Mouse (Mus musculus): ENCODE measurements around the gene Ptpn14. TPM values are rescaled to one million over a fixed set of nuclear protein-coding genes. Genes with fewer than 3 reads are reported as not detected.

The Ptpn14 gene
- polyA plus RNA-seq, 1 experiment, result 13.6 TPM

- Histone ChIP-seq H3K79me2 (ENCODE audit: control insufficient read depth, insufficient read depth) (no peaks in the 10 kb centered on the region), H3K27me3 (ENCODE audit: control insufficient read depth, insufficient read depth, insufficient read length) (no peaks in the 10 kb centered on the region), H3ac (ENCODE audit: control insufficient read depth, insufficient read length) (no peak overlapping the region), H3K4me3 (no peak overlapping the region), H3K4me2 (ENCODE audit: low read depth) (no peak overlapping the region), H3K36me3 (ENCODE audit: control insufficient read depth, insufficient read depth) (no peaks in the 10 kb centered on the region)
- TF ChIP-seq TCF3 (IDR thresholded peaks at IDR 0.05; ENCODE audit: insufficient read length, low read depth), result no peak
- TF ChIP-seq MYOD1 (IDR thresholded peaks at IDR 0.05; ENCODE audit: control insufficient read depth in 1 of 3, insufficient read length in 2 of 3, low read depth in 2 of 3), result no peak
- TF ChIP-seq TCF12 (IDR thresholded peaks at IDR 0.05; ENCODE audit: insufficient read depth, poor library complexity, severe bottlenecking), result no peak
- TF ChIP-seq CEBPB (IDR thresholded peaks at IDR 0.05; ENCODE audit: insufficient read depth, poor library complexity, severe bottlenecking), result no peak
- TF ChIP-seq POLR2A (IDR thresholded peaks at IDR 0.05; ENCODE audit: insufficient read length, low read depth), result no peak
- no peak for TF ChIP-seq MAX (IDR thresholded peaks at IDR 0.05; ENCODE audit: low read depth)
- no peak for TF ChIP-seq E2F4 (IDR thresholded peaks at IDR 0.05; ENCODE audit: insufficient read depth)
- no peak for TF ChIP-seq MYOG (IDR thresholded peaks at IDR 0.05; ENCODE audit: control insufficient read depth in 1 of 3, insufficient read depth in 1 of 3, insufficient read length in 2 of 3, low read depth in 2 of 3)
- no peak for TF ChIP-seq POLR2AphosphoS2 (IDR thresholded peaks at IDR 0.05; ENCODE audit: insufficient read length, low read depth)
- no peak for TF ChIP-seq SRF (IDR thresholded peaks at IDR 0.05; ENCODE audit: control insufficient read depth, insufficient read length, low read depth)
- TF ChIP-seq REST (IDR thresholded peaks at IDR 0.05; ENCODE audit: insufficient read depth, insufficient read length), result no peak
- TF ChIP-seq USF1 (IDR thresholded peaks at IDR 0.05; ENCODE audit: low read depth), result no peak
Measured at GRCm38 (mm10) chr1:189706040-189706645, 21.9 kb upstream of the Ptpn14 start.

- Histone ChIP-seq H3K36me3 (ENCODE audit: control insufficient read depth, insufficient read depth) (no peaks in the 10 kb centered on the region), H3ac (ENCODE audit: control insufficient read depth, insufficient read length) (no peak overlapping the region), H3K79me2 (ENCODE audit: control insufficient read depth, insufficient read depth) (no peaks in the 10 kb centered on the region), H3K27me3 (ENCODE audit: control insufficient read depth, insufficient read depth, insufficient read length) (no peaks in the 10 kb centered on the region), H3K4me3 (no peak overlapping the region), H3K4me2 (ENCODE audit: low read depth) (no peak overlapping the region)
- TF ChIP-seq TCF12 (IDR thresholded peaks at IDR 0.05; ENCODE audit: insufficient read depth, poor library complexity, severe bottlenecking), result no peak
- TF ChIP-seq MYOG (IDR thresholded peaks at IDR 0.05; ENCODE audit: control insufficient read depth in 1 of 3, insufficient read depth in 1 of 3, insufficient read length in 2 of 3, low read depth in 2 of 3), result no peak
- no peak for TF ChIP-seq CEBPB (IDR thresholded peaks at IDR 0.05; ENCODE audit: insufficient read depth, poor library complexity, severe bottlenecking)
- no peak for TF ChIP-seq MAX (IDR thresholded peaks at IDR 0.05; ENCODE audit: low read depth)
- TF ChIP-seq TCF3 (IDR thresholded peaks at IDR 0.05; ENCODE audit: insufficient read length, low read depth), result no peak
- TF ChIP-seq MYOD1 (IDR thresholded peaks at IDR 0.05; ENCODE audit: control insufficient read depth in 1 of 3, insufficient read length in 2 of 3, low read depth in 2 of 3), result no peak
- no peak for TF ChIP-seq POLR2AphosphoS2 (IDR thresholded peaks at IDR 0.05; ENCODE audit: insufficient read length, low read depth)
- no peak for TF ChIP-seq E2F4 (IDR thresholded peaks at IDR 0.05; ENCODE audit: insufficient read depth)
- no peak for TF ChIP-seq USF1 (IDR thresholded peaks at IDR 0.05; ENCODE audit: low read depth)
- no peak for TF ChIP-seq POLR2A (IDR thresholded peaks at IDR 0.05; ENCODE audit: insufficient read length, low read depth)
- TF ChIP-seq SRF (IDR thresholded peaks at IDR 0.05; ENCODE audit: control insufficient read depth, insufficient read length, low read depth), result no peak
- no peak for TF ChIP-seq REST (IDR thresholded peaks at IDR 0.05; ENCODE audit: insufficient read depth, insufficient read length)
Measured at GRCm38 (mm10) chr1:189707014-189707413, 21.1 kb upstream of the Ptpn14 start.

GRCm38 (mm10) chr1:189707419-189707818 is 20.6 kb upstream of the Ptpn14 start:
- Histone ChIP-seq H3ac (ENCODE audit: control insufficient read depth, insufficient read length) (no peak overlapping the region), H3K36me3 (ENCODE audit: control insufficient read depth, insufficient read depth) (no peaks in the 10 kb centered on the region), H3K27me3 (ENCODE audit: control insufficient read depth, insufficient read depth, insufficient read length) (no peaks in the 10 kb centered on the region), H3K4me2 (ENCODE audit: low read depth) (no peak overlapping the region), H3K4me3 (no peak overlapping the region), H3K79me2 (ENCODE audit: control insufficient read depth, insufficient read depth) (no peaks in the 10 kb centered on the region)
- TF ChIP-seq MYOG (IDR thresholded peaks at IDR 0.05; ENCODE audit: control insufficient read depth in 1 of 3, insufficient read depth in 1 of 3, insufficient read length in 2 of 3, low read depth in 2 of 3), result no peak
- TF ChIP-seq TCF3 (IDR thresholded peaks at IDR 0.05; ENCODE audit: insufficient read length, low read depth), result no peak
- TF ChIP-seq SRF (IDR thresholded peaks at IDR 0.05; ENCODE audit: control insufficient read depth, insufficient read length, low read depth), result no peak
- TF ChIP-seq POLR2AphosphoS2 (IDR thresholded peaks at IDR 0.05; ENCODE audit: insufficient read length, low read depth), result no peak
- TF ChIP-seq TCF12 (IDR thresholded peaks at IDR 0.05; ENCODE audit: insufficient read depth, poor library complexity, severe bottlenecking), result no peak
- no peak for TF ChIP-seq POLR2A (IDR thresholded peaks at IDR 0.05; ENCODE audit: insufficient read length, low read depth)
- TF ChIP-seq MAX (IDR thresholded peaks at IDR 0.05; ENCODE audit: low read depth), result no peak
- TF ChIP-seq CEBPB (IDR thresholded peaks at IDR 0.05; ENCODE audit: insufficient read depth, poor library complexity, severe bottlenecking), result no peak
- no peak for TF ChIP-seq USF1 (IDR thresholded peaks at IDR 0.05; ENCODE audit: low read depth)
- TF ChIP-seq MYOD1 (IDR thresholded peaks at IDR 0.05; ENCODE audit: control insufficient read depth in 1 of 3, insufficient read length in 2 of 3, low read depth in 2 of 3), result no peak
- no peak for TF ChIP-seq REST (IDR thresholded peaks at IDR 0.05; ENCODE audit: insufficient read depth, insufficient read length)
- no peak for TF ChIP-seq E2F4 (IDR thresholded peaks at IDR 0.05; ENCODE audit: insufficient read depth)

GRCm38 (mm10) chr1:189709001-189709400 is 19.1 kb upstream of the Ptpn14 start:
- H3K4me2 ChIP-seq (ENCODE audit: low read depth), result no peak overlapping the region
- no peaks in the 10 kb centered on the region for H3K27me3 ChIP-seq (ENCODE audit: control insufficient read depth, insufficient read depth, insufficient read length)
- H3K79me2 ChIP-seq (ENCODE audit: control insufficient read depth, insufficient read depth), result no peaks in the 10 kb centered on the region
- H3ac ChIP-seq (ENCODE audit: control insufficient read depth, insufficient read length), result no peak overlapping the region
- no peak overlapping the region for H3K4me3 ChIP-seq
- TF ChIP-seq MYOD1 (IDR thresholded peaks at IDR 0.05; ENCODE audit: control insufficient read depth in 1 of 3, insufficient read length in 2 of 3, low read depth in 2 of 3) (no peak), TCF12 (IDR thresholded peaks at IDR 0.05; ENCODE audit: insufficient read depth, poor library complexity, severe bottlenecking) (no peak), POLR2A (IDR thresholded peaks at IDR 0.05; ENCODE audit: insufficient read length, low read depth) (no peak), CEBPB (IDR thresholded peaks at IDR 0.05; ENCODE audit: insufficient read depth, poor library complexity, severe bottlenecking) (no peak), MAX (IDR thresholded peaks at IDR 0.05; ENCODE audit: low read depth) (no peak), SRF (IDR thresholded peaks at IDR 0.05; ENCODE audit: control insufficient read depth, insufficient read length, low read depth) (no peak), REST (IDR thresholded peaks at IDR 0.05; ENCODE audit: insufficient read depth, insufficient read length) (no peak), TCF3 (IDR thresholded peaks at IDR 0.05; ENCODE audit: insufficient read length, low read depth) (no peak), E2F4 (IDR thresholded peaks at IDR 0.05; ENCODE audit: insufficient read depth) (no peak), USF1 (IDR thresholded peaks at IDR 0.05; ENCODE audit: low read depth) (no peak), POLR2AphosphoS2 (IDR thresholded peaks at IDR 0.05; ENCODE audit: insufficient read length, low read depth) (no peak)
- H3K36me3 ChIP-seq (ENCODE audit: control insufficient read depth, insufficient read depth), result no peaks in the 10 kb centered on the region

Data from myocyte (in vitro differentiated cells).